Mouse (Mus musculus): ENCODE results near the gene Sdk1. TPM values are rescaled to one million over a fixed set of nuclear protein-coding genes. Genes with fewer than 3 reads are reported as not detected.
A peak's percentile ranks its signal among the peaks of the same experiment; 100 is the strongest.

Gene Sdk1
- polyA plus RNA-seq, 1 experiment, result 3.5 TPM

- no peak for DNase-seq (ENCODE audit: extremely low spot score in 1 of 2, low spot score in 1 of 2)
Measured at GRCm38 (mm10) chr5:141317095-141317494, 75.8 kb downstream of the Sdk1 start.

GRCm38 (mm10) chr5:141324910-141325309 lies 83.6 kb downstream of the Sdk1 start:
- DNase-seq (ENCODE audit: extremely low spot score in 1 of 2, low spot score in 1 of 2), result peak in 1 of 2 experiments; percentile 42

- DNase-seq (ENCODE audit: extremely low spot score in 1 of 2, low spot score in 1 of 2), result no peak
Measured at GRCm38 (mm10) chr5:141344376-141344775, 103.1 kb downstream of the Sdk1 start.

- DNase-seq (ENCODE audit: extremely low spot score in 1 of 2, low spot score in 1 of 2), result no peak
Measured at GRCm38 (mm10) chr5:141345476-141345875, 104.2 kb downstream of the Sdk1 start.

GRCm38 (mm10) chr5:141362676-141363075 lies 121.4 kb downstream of the Sdk1 start:
- DNase-seq (ENCODE audit: extremely low spot score in 1 of 2, low spot score in 1 of 2), result no peak

- no peak for DNase-seq (ENCODE audit: extremely low spot score in 1 of 2, low spot score in 1 of 2)
Measured at GRCm38 (mm10) chr5:141363956-141364355, 122.7 kb downstream of the Sdk1 start.

- no peak for DNase-seq (ENCODE audit: extremely low spot score in 1 of 2, low spot score in 1 of 2)
Measured at GRCm38 (mm10) chr5:141368567-141368966, 127.3 kb downstream of the Sdk1 start.

GRCm38 (mm10) chr5:141374797-141375196 lies 133.5 kb downstream of the Sdk1 start:
- DNase-seq (ENCODE audit: extremely low spot score in 1 of 2, low spot score in 1 of 2), result no peak

- no peak for DNase-seq (ENCODE audit: extremely low spot score in 1 of 2, low spot score in 1 of 2)
Measured at GRCm38 (mm10) chr5:141379836-141380773, 138.8 kb downstream of the Sdk1 start.

GRCm38 (mm10) chr5:141380774-141381156 lies 139.5 kb downstream of the Sdk1 start:
- DNase-seq (ENCODE audit: extremely low spot score in 1 of 2, low spot score in 1 of 2), result no peak

GRCm38 (mm10) chr5:141381581-141381980 lies 140.3 kb downstream of the Sdk1 start:
- DNase-seq (ENCODE audit: extremely low spot score in 1 of 2, low spot score in 1 of 2), result no peak

GRCm38 (mm10) chr5:141382246-141382835 lies 141.1 kb downstream of the Sdk1 start:
- DNase-seq (ENCODE audit: extremely low spot score in 1 of 2, low spot score in 1 of 2), result no peak

GRCm38 (mm10) chr5:141388451-141388850 lies 147.2 kb downstream of the Sdk1 start:
- no peak for DNase-seq (ENCODE audit: extremely low spot score in 1 of 2, low spot score in 1 of 2)

- DNase-seq (ENCODE audit: extremely low spot score in 1 of 2, low spot score in 1 of 2), result no peak
Measured at GRCm38 (mm10) chr5:141390541-141390940, 149.3 kb downstream of the Sdk1 start.

- no peak for DNase-seq (ENCODE audit: extremely low spot score in 1 of 2, low spot score in 1 of 2)
Measured at GRCm38 (mm10) chr5:141391153-141391552, 149.9 kb downstream of the Sdk1 start.

- no peak for DNase-seq (ENCODE audit: extremely low spot score in 1 of 2, low spot score in 1 of 2)
Measured at GRCm38 (mm10) chr5:141393846-141394245, 152.6 kb downstream of the Sdk1 start.

- DNase-seq (ENCODE audit: extremely low spot score in 1 of 2, low spot score in 1 of 2), result no peak
Measured at GRCm38 (mm10) chr5:141394586-141394985, 153.3 kb downstream of the Sdk1 start.

GRCm38 (mm10) chr5:141403741-141404140 lies 162.5 kb downstream of the Sdk1 start:
- DNase-seq (ENCODE audit: extremely low spot score in 1 of 2, low spot score in 1 of 2), result no peak

GRCm38 (mm10) chr5:141404651-141405050 lies 163.4 kb downstream of the Sdk1 start:
- DNase-seq (ENCODE audit: extremely low spot score in 1 of 2, low spot score in 1 of 2), result no peak

- DNase-seq (ENCODE audit: extremely low spot score in 1 of 2, low spot score in 1 of 2), result no peak
Measured at GRCm38 (mm10) chr5:141406926-141407325, 165.6 kb downstream of the Sdk1 start.

GRCm38 (mm10) chr5:141413013-141413412 lies 171.7 kb downstream of the Sdk1 start:
- peak in 1 of 2 experiments; percentile 4 for DNase-seq (ENCODE audit: extremely low spot score in 1 of 2, low spot score in 1 of 2)
